Mouse (Mus musculus) intestine, postnatal 0 days (tissue): ENCODE data around the gene Spout1. TPM values are rescaled to one million over a fixed set of nuclear protein-coding genes. Genes with fewer than 3 reads are reported as not detected.

ENCODE experiments used
- ATAC-seq: fragments of 200-750 bp; cut with Nextera tagmentation; 2 replicates; pipeline ENCODE4 v1.8.0; 2017; ENCODE audit warnings: mild to moderate bottlenecking, moderate TSS enrichment, moderate library complexity
- H3K27ac ChIP-seq: fragments of 300-500 bp; sonication (generic); 2 replicates; pipeline ENCODE4 v1.5.1; 2014; ENCODE audit warnings: mild to moderate bottlenecking, low read depth, low read length, moderate library complexity
- H3K27me3 ChIP-seq: fragments of 300-500 bp; sonication (generic); replicated peaks from 2 replicates; pipeline ENCODE4 v1.6.1; 2014; ENCODE audit warnings: low read length, mixed read lengths; ENCODE audit not compliant: control insufficient read depth, insufficient read depth
- H3K36me3 ChIP-seq: fragments of 300-500 bp; sonication (generic); 2 replicates; pipeline ENCODE4 v1.6.1; 2014; ENCODE audit warnings: mild to moderate bottlenecking, moderate library complexity; ENCODE audit not compliant: control insufficient read depth, insufficient read depth
- H3K4me1 ChIP-seq: fragments of 300-500 bp; sonication (generic); replicated peaks from 2 replicates; pipeline ENCODE4 v1.6.1; 2014; ENCODE audit warnings: antibody characterized with exemption, low read length, mixed read lengths; ENCODE audit not compliant: control insufficient read depth, insufficient read depth
- H3K4me2 ChIP-seq: fragments of 300-500 bp; sonication (generic); replicated peaks from 2 replicates; pipeline ENCODE4 v1.6.1; 2014; ENCODE audit warnings: low read depth, mild to moderate bottlenecking, moderate library complexity
- H3K4me3 ChIP-seq: fragments of 300-500 bp; sonication (generic); 2 replicates; pipeline ENCODE4 v1.5.1; 2014; ENCODE audit warnings: low read depth, low read length
- H3K9ac ChIP-seq: fragments of 300-500 bp; sonication (generic); 2 replicates; pipeline ENCODE4 v1.6.1; 2014; ENCODE audit warnings: mild to moderate bottlenecking, low read depth, low read length
- H3K9me3 ChIP-seq: fragments of 300-500 bp; sonication (generic); 2 replicates; pipeline ENCODE4 v1.6.1; 2016; ENCODE audit warnings: mixed run types; ENCODE audit not compliant: control insufficient read depth
- CTCF ChIP-seq: sonication (generic); IDR thresholded peaks from 2 replicates; pipeline ENCODE4 v1.5.1; 2016; ENCODE audit warnings: low read depth, mild to moderate bottlenecking, control low read depth, antibody characterized with exemption, moderate library complexity
- WGBS: fragments of 180-500 bp; shearing (Covaris S2); extraction: QIAGEN DNeasy Blood & Tissue Kit; methylation state at CpG from one replicate; pipeline ENCODE4 v1.1.7; 2014; 5-methylcytosine and 5-hydroxymethylcytosine counted together
- polyA plus RNA-seq: library from polyadenylated mRNA; unstranded; fragments of >200 nt; fragmentation: Nextera tagmentation; extraction: Ambion mirVana; gene quantifications from 2 replicates; pipeline ENCODE4 v1.2.1, GENCODE M21; 2015

Gene Spout1
- polyA plus RNA-seq, 1 experiment from 2014 or later: 17.3 TPM

DNA sequence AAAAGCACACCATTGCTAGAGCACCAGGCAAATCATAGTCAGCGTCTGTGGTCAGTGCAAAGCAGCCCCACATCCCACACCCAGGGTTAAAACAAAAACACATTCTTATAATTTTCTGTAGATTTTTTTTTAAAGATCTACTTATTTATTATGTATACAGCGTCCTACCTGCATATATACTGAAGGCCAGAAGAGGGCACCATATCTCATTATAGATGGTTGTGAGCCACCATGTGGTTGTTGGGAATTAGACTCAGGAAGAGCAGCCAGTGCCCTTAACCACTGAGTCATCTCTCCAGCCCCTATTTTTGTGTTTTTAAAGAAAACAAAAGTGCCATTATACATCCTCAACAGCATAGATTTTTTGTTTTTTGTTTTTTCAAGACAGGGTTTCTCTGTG lies 49.5 kb downstream of the Spout1 start:
- Histone ChIP-seq H3K9me3 (no peaks in the 10 kb centered on the region), H3K36me3 (no peaks in the 10 kb centered on the region), H3K9ac (no peak overlapping the region), H3K4me2 (no peak overlapping the region), H3K4me1 (no peaks in the 10 kb centered on the region), H3K27me3 (no peaks in the 10 kb centered on the region), H3K4me3 (no peak overlapping the region), H3K27ac (no peak overlapping the region)
- peak; percentile 84 for TF ChIP-seq CTCF
- 36% methylated on average over 2 of the region's 2 CpGs for WGBS
- ATAC-seq: no peak

DNA sequence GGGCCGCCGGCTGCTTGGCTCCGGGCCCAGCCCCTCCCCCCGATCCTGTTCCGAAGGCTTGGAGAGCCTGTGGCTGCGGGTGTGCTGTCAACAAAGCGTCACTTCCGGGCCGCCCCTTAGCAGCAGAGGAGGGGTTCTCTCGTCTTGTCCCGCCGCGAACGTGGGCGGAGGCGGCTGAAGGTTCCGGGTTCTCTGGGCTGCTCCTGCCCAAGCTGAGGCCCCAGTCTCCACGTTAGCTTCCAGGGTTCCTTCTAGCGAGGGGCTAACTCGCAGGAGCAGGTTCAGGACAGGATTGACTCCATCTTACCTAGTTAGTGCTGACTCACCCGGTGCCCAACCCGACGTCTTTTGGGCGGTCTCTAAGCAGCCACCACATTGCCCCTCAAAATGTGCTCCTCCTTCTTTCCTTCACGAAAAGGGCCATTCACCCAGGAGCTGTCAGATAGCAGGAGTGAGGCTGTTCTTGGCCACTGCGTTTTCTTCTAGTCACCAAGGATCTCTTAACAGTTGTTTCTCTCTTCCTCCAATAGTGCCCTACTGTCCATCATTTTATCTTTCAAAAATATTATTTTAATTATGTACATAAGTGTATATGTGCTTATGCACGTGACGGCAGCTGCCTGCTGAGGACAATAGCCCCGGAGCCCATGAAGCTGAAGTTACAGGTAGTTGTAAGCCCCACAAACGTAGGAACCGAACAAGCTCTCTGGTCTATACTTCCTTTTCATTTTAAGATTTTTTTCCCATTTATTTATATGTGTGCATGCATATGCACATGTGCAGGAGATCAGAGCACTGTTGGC lies 53.6 kb downstream of the Spout1 start, which contains the start of gene Zer1:
Zer1 (minus strand) TSS at position 114 of the 803 bp plus-strand sequence.
- H3K9ac ChIP-seq: peak within 1 kb of the TSS; percentile 76
- TF ChIP-seq CTCF: no peak
- H3K4me2 ChIP-seq: peak within 1 kb of the TSS; percentile 80
- no peaks in the 10 kb centered on the region for H3K27me3 ChIP-seq
- H3K4me3 ChIP-seq: peak within 1 kb of the TSS; percentile 85
- peak within 1 kb of the TSS; percentile 77 for H3K27ac ChIP-seq
- WGBS: 9% methylated on average over 31 of the region's 31 CpGs
- peaks cover 6% of the 10 kb centered on the region for H3K36me3 ChIP-seq
- no peaks in the 10 kb centered on the region for H3K9me3 ChIP-seq
- H3K4me1 ChIP-seq: no peaks in the 10 kb centered on the region
- ATAC-seq: peak; percentile 94

DNA sequence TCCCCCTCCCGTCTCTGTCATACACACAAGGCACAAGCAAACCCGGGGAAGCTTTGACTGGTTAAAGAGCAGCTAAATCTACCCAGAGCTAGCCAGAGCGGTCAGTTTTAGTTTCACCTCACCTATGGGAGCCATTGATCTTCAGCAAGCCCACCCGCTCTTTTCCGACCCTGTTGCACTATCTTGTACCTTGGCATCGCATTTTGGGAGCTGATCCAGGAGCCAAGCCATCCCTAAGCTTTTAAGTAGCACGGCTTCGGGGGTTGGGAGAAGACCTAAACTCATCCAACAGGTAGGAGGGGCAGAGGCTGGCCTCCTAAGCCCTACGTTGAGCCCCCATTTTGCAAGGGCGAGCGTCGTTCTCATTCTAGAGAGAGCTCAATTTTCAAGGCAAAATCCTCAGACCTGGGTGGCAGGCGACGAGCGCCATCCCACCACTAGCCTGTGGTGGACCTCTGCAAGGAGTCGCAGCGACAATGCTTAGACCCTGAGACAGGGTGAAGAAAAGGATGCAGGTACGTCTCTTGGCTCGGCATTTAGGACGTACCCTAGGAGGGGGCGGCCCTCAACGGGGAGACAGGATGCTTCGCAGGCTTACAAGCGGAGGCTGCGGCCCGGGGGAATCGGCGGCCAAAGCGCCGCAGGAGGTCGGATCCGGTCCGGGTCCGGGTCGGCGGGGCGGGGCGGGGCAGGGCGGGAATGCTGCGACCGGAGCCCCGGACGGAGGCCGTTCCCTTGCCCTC lies 54.4 kb downstream of the Spout1 start:
- Histone ChIP-seq H3K4me2 (peak overlapping the region; percentile 80), H3K9ac (peak overlapping the region; percentile 76), H3K27me3 (no peaks in the 10 kb centered on the region), H3K4me3 (peak overlapping the region; percentile 85), H3K27ac (peak overlapping the region; percentile 77), H3K9me3 (no peaks in the 10 kb centered on the region), H3K36me3 (peaks cover 6% of the 10 kb centered on the region), H3K4me1 (no peaks in the 10 kb centered on the region)
- 1% methylated on average over 44 of the region's 44 CpGs for WGBS
- TF ChIP-seq CTCF: no peak
- ATAC-seq: no peak; the same call in 1 of the 2 replicates

Other genes starting within 250 kb of the Spout1 start
- gene Gle1, start 243.0 kb downstream of the Spout1 start, polyA plus RNA-seq: 14.3 and 14.5 TPM in 2 replicates
- gene Sptan1, start 212.9 kb downstream of the Spout1 start, polyA plus RNA-seq: 58.6 and 60.9 TPM in 2 replicates
- gene Wdr34, start 129.6 kb downstream of the Spout1 start, polyA plus RNA-seq: 4.9 and 5.9 TPM in 2 replicates
- gene Set, start 121.1 kb downstream of the Spout1 start, polyA plus RNA-seq: 174 and 180 TPM in 2 replicates
- 2.8 and 3.4 TPM in 2 replicates for gene Pkn3, start 100.8 kb downstream of the Spout1 start, polyA plus RNA-seq
- gene Zdhhc12, start 84.8 kb downstream of the Spout1 start, polyA plus RNA-seq: 90.9 and 91.3 TPM in 2 replicates
- gene Zer1, start 53.9 kb downstream of the Spout1 start, polyA plus RNA-seq: 2.6 and 2.8 TPM in 2 replicates
- gene Tbc1d13, start 44.7 kb downstream of the Spout1 start, polyA plus RNA-seq: 5.3 and 8.5 TPM in 2 replicates
- 56.3 and 59.3 TPM in 2 replicates for gene Endog, start 7.0 kb downstream of the Spout1 start, polyA plus RNA-seq
- 17.3 and 20.5 TPM in 2 replicates for gene Kyat1, start 27.4 kb upstream of the Spout1 start, polyA plus RNA-seq
- 40.4 and 40.5 TPM in 2 replicates for gene Lrrc8a, start 59.3 kb upstream of the Spout1 start, polyA plus RNA-seq
- 0.03 and 0.04 TPM in 2 replicates for gene Gm28035, start 62.1 kb upstream of the Spout1 start, polyA plus RNA-seq
- gene Phyhd1, start 87.7 kb upstream of the Spout1 start, polyA plus RNA-seq: 3.1 and 3.7 TPM in 2 replicates
- gene Gm28038, start 102.6 kb upstream of the Spout1 start, polyA plus RNA-seq: not detected in 2 replicates
- 23.7 and 24.7 TPM in 2 replicates for gene Dolk, start 107.9 kb upstream of the Spout1 start, polyA plus RNA-seq
- 7.1 and 9.1 TPM in 2 replicates for gene Nup188, start 107.9 kb upstream of the Spout1 start, polyA plus RNA-seq
- gene Sh3glb2, start 180.9 kb upstream of the Spout1 start, polyA plus RNA-seq: 38.1 TPM in 2 replicates
- 12.6 TPM in 2 replicates for gene Miga2, start 185.8 kb upstream of the Spout1 start, polyA plus RNA-seq
- 39.5 and 41.5 TPM in 2 replicates for gene Dolpp1, start 213.8 kb upstream of the Spout1 start, polyA plus RNA-seq
- gene Crat, start 237.4 kb upstream of the Spout1 start, polyA plus RNA-seq: 46.1 and 46.4 TPM in 2 replicates
- gene Ptpa, start 237.6 kb upstream of the Spout1 start, polyA plus RNA-seq: 70.9 and 71.4 TPM in 2 replicates